Mouse (Mus musculus) mouse embryonic stem cell (cell line): ENCODE data around the gene Omt2b.

ENCODE experiments used
- in situ Hi-C, 2 experiments: fragments of 300-500 bp; cut with MboI; formaldehyde crosslinking; loops; 1 replicate in 1 of 2; 3 replicates in 1 of 2; pipeline ENCODE4 v1.14.3; 2019 to 2020; ENCODE audit warnings: low sequenced_read_pairs in 2 of 2, low pct_unique_long_range_greater_than_20kb in 1 of 2, mixed read lengths in 1 of 2; ENCODE audit not compliant: unreplicated experiment in 1 of 2

Gene Omt2b

DNA sequence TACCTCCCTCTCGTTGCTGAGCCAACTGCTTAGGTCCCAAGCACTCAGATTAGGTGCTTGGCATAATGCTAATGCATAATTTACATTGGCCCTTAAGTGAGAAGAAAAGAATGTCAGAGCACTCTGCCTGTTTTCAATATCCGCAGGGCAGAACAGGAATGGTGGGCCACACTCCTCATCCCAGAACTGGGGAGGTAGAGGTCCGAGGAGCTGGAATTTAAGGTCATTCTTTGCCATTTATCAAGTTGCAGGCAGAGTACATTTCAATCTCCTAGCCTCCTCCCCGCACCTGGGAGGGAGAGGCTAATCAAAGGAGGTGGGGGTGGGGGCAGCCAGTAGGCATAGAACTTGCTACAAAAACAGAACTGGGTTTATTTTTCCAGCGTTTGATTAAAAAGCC, 47.0 kb downstream of the Omt2b start:
- in situ Hi-C loops: no loop called here

DNA sequence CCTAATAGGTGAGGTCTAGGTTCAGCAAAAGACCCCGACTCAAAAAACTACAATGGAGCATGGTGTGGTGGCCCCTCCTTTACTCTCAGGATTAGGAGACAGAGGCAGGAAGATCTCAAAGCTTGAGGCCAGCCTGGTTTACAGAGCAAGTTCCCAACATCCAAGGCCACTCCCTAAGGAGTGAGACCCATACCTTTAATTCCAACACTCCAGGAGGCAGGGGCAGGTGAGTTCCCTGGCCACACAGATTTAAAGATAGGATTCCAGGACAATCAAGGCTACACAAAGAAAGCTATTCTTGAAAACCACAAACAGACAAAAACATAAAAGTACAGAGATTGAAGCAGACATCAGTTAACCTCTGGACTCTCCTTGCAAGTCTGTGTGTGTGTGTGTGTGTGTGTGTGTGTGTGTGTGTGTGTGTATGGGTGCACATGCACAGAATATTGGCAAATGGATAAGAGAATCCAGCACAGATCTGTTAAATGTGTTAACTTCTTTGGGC, 47.5 kb downstream of the Omt2b start:
- in situ Hi-C loops: no loop called here

DNA sequence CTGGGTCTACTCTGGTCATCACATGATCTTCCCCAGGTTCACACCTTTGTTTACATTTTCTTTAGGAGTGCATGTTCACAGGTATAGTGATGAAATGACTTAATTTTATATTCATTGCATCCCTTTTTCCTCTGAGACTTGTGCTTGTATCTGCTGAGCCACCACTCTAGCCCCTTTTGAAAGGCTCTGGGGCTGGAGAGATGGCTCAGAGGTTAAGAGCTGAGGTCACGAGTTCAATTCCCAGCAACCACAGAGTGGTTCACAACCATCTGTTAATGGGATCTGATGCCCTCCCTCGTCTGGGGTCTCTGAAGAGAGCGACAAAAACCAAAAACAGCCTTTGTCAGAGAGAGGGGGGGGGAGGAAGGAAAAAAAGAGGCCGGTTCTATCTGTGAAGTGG, 48.1 kb downstream of the Omt2b start:
- in situ Hi-C loops: no loop called here

DNA sequence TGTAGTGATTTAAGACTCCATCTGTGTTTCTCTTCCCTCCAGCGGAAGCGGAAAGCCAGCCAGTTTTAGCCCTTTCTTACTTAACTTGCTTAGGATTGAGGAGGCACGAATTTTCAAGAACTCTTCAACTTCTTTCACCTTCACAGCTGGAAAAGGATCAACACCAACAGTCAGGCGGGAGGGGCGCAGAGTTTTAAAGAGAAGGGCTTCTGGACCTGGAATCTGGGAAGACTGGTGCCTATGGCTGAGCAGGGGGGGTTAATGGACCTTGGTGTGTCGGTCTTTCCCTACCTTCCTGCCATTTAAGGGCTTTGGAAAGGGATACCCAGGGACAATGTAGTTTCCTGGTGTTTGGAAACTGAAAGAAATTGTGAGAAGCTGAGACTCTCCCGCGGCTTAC, 50.2 kb downstream of the Omt2b start:
- in situ Hi-C loops: no loop called here

DNA sequence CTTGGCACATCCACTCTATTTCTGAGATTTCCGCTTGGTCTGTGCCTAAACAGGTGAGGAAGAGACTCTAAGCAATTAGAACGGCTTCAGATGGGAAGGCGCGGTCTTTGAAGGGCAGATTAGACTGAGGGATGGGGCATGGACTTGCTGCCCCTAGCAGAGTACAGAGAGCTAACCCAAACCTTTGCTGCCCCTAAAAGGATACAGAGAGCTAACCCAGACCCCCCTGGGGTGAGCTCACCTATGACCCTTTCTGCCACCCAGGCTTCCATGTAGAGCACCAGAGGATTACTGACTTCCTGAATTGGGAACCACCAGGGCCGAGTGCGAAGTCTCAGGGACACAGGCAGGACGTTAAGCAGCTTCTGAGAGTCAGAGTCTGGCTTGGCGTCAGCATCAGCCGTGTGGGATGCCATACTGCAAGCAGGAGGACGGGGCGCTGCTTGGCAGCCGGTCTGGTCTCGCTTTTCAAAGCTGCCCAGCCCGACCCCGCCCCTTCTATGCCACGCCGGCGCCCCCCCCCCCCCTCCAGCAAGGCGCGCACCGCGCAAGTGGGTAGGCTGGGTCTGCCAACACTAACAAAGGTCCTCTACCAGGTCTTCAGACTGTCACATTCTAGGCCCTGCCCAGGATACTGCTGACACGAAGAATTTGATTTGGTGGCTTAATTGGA, 50.9 kb downstream of the Omt2b start, which contains the start of gene Ooep:
Ooep (minus strand) TSS at position 613 of the 673 bp plus-strand sequence.
- in situ Hi-C loops: no loop called here
